Mouse (Mus musculus) ES-Bruce4 (cell line): Measurements from ENCODE around the gene Zglp1. TPM values are rescaled to one million over a fixed set of nuclear protein-coding genes. Genes with fewer than 3 reads are reported as not detected.

Source experiments
- H3K27ac ChIP-seq: 2 replicates; pipeline ENCODE4 v1.5.1; 2012; ENCODE audit warnings: low read length, inconsistent platforms; ENCODE audit not compliant: insufficient read depth
- H3K27me3 ChIP-seq: 2 replicates; pipeline ENCODE4 v1.6.1; 2012; ENCODE audit warnings: mild to moderate bottlenecking, low read length, inconsistent platforms; ENCODE audit not compliant: control insufficient read depth, poor library complexity, insufficient read depth, severe bottlenecking
- H3K36me3 ChIP-seq: 2 replicates; pipeline ENCODE4 v1.6.1; 2012; ENCODE audit warnings: inconsistent platforms, mild to moderate bottlenecking, low read length, moderate library complexity; ENCODE audit not compliant: control insufficient read depth, poor library complexity, insufficient read depth, severe bottlenecking
- H3K4me1 ChIP-seq: one replicate; pipeline ENCODE4 v1.8.1; 2011; ENCODE audit warnings: low read length; ENCODE audit not compliant: control insufficient read depth, insufficient read depth
- H3K4me3 ChIP-seq: 2 replicates; pipeline ENCODE4 v1.5.1; 2011; ENCODE audit warnings: low read depth, mild to moderate bottlenecking, low read length
- H3K9ac ChIP-seq: 2 replicates; pipeline ENCODE4 v1.6.1; 2012; ENCODE audit warnings: low read depth, mild to moderate bottlenecking, inconsistent platforms; ENCODE audit not compliant: poor library complexity, severe bottlenecking
- H3K9me3 ChIP-seq: replicated peaks from 2 replicates; pipeline ENCODE4 v1.6.1; 2012; ENCODE audit warnings: mild to moderate bottlenecking, low read length, inconsistent platforms; ENCODE audit not compliant: control insufficient read depth, poor library complexity, insufficient read depth, severe bottlenecking
- CTCF ChIP-seq: IDR thresholded peaks from one replicate; pipeline ENCODE4 v1.8.1; 2011; ENCODE audit warnings: low read depth, low read length
- EP300 ChIP-seq: IDR thresholded peaks from 2 replicates; pipeline ENCODE4 v1.6.1; 2011; ENCODE audit warnings: low read depth, low read length; ENCODE audit not compliant: insufficient read depth
- POLR2A ChIP-seq: IDR thresholded peaks from one replicate; pipeline ENCODE4 v1.8.1; 2011; ENCODE audit warnings: low read length; ENCODE audit not compliant: insufficient read depth
- polyA plus RNA-seq: library from polyadenylated mRNA; stranded (reverse); fragments of >200 nt; gene quantifications from 2 replicates; pipeline ENCODE4 v1.2.4, GENCODE M21; 2011; ENCODE audit warnings: low read depth; ENCODE audit not compliant: missing spikeins, insufficient read depth, insufficient read length

Zglp1 gene
- polyA plus RNA-seq, result 2.5 TPM in 1 of 2 replicates, not detected in the other

GRCm38 (mm10) chr9:21067006-21067684, at the start of gene Zglp1:
TSS of gene Zglp1 (minus strand) at chr9:21067093.
- Histone ChIP-seq H3K36me3 (no peaks in the 10 kb centered on the region; the same call in 1 of the 2 replicates), H3K4me1 (peaks cover 3% of the 10 kb centered on the region), H3K4me3 (peak within 1 kb of the TSS; percentile 25), H3K27ac (no peak within 1 kb of the TSS), H3K9ac (no peak within 1 kb of the TSS), H3K27me3 (no peaks in the 10 kb centered on the region), H3K9me3 (no peaks in the 10 kb centered on the region)
- TF ChIP-seq CTCF (peak; percentile 13), EP300 (no peak), POLR2A (no peak)

- Histone ChIP-seq H3K9ac (no peak overlapping the region), H3K9me3 (no peaks in the 10 kb centered on the region), H3K4me1 (no peaks in the 10 kb centered on the region), H3K27me3 (no peaks in the 10 kb centered on the region), H3K36me3 (no peaks in the 10 kb centered on the region), H3K4me3 (no peak overlapping the region), H3K27ac (no peak overlapping the region)
- TF ChIP-seq EP300, result no peak
Measured at GRCm38 (mm10) chr9:21115105-21115504, 48.2 kb upstream of the Zglp1 start.

- no peaks in the 10 kb centered on the region for H3K4me1 ChIP-seq
- no peak overlapping the region for H3K9ac ChIP-seq
- H3K27ac ChIP-seq, result no peak overlapping the region
- no peaks in the 10 kb centered on the region for H3K36me3 ChIP-seq
- H3K4me3 ChIP-seq, result no peak overlapping the region
- H3K27me3 ChIP-seq, result no peaks in the 10 kb centered on the region
- TF ChIP-seq EP300 (no peak), POLR2A (no peak)
- H3K9me3 ChIP-seq, result no peaks in the 10 kb centered on the region
Measured at GRCm38 (mm10) chr9:21114190-21114589, 47.3 kb upstream of the Zglp1 start.

GRCm38 (mm10) chr9:21113751-21114150, 46.9 kb upstream of the Zglp1 start:
- H3K27me3 ChIP-seq, result no peaks in the 10 kb centered on the region
- no peaks in the 10 kb centered on the region for H3K36me3 ChIP-seq
- no peaks in the 10 kb centered on the region for H3K9me3 ChIP-seq
- no peak for TF ChIP-seq EP300
- TF ChIP-seq POLR2A, result no peak
- TF ChIP-seq CTCF, result no peak
- H3K27ac ChIP-seq, result no peak overlapping the region
- no peak overlapping the region for H3K4me3 ChIP-seq
- H3K9ac ChIP-seq, result no peak overlapping the region
- no peaks in the 10 kb centered on the region for H3K4me1 ChIP-seq

GRCm38 (mm10) chr9:21107607-21108237, 40.8 kb upstream of the Zglp1 start:
- Histone ChIP-seq H3K36me3 (no peaks in the 10 kb centered on the region), H3K27me3 (no peaks in the 10 kb centered on the region), H3K4me1 (no peaks in the 10 kb centered on the region), H3K27ac (no peak overlapping the region), H3K9me3 (no peaks in the 10 kb centered on the region), H3K9ac (no peak overlapping the region), H3K4me3 (no peak overlapping the region)
- TF ChIP-seq POLR2A, result no peak
- no peak for TF ChIP-seq EP300
- TF ChIP-seq CTCF, result no peak

- Histone ChIP-seq H3K27ac (no peak overlapping the region), H3K36me3 (no peaks in the 10 kb centered on the region), H3K9ac (no peak overlapping the region), H3K27me3 (no peaks in the 10 kb centered on the region), H3K4me1 (no peaks in the 10 kb centered on the region), H3K4me3 (no peak overlapping the region), H3K9me3 (no peaks in the 10 kb centered on the region)
- TF ChIP-seq EP300, result no peak
Measured at GRCm38 (mm10) chr9:21105760-21106564, 39.1 kb upstream of the Zglp1 start.
